Mouse (Mus musculus) stomach, embryonic 15.5 days (tissue): ENCODE results near the gene Taf7l. TPM values are rescaled to one million over a fixed set of nuclear protein-coding genes. Genes with fewer than 3 reads are reported as not detected.

Source experiments
- ATAC-seq: fragments of 200-750 bp; cut with Nextera tagmentation; 2 replicates; pipeline ENCODE4 v1.8.0; 2017; ENCODE audit warnings: low read depth, moderate number of reproducible peaks, moderate TSS enrichment; ENCODE audit not compliant: insufficient read depth, low FRiP score
- H3K27ac ChIP-seq: fragments of 300-500 bp; sonication (generic); 2 replicates; pipeline ENCODE4 v1.5.1; 2015; ENCODE audit warnings: mild to moderate bottlenecking, inconsistent platforms
- H3K27me3 ChIP-seq: fragments of 300-500 bp; sonication (generic); replicated peaks from 2 replicates; pipeline ENCODE4 v1.6.1; 2015; ENCODE audit warnings: inconsistent platforms
- H3K36me3 ChIP-seq: fragments of 300-500 bp; sonication (generic); 2 replicates; pipeline ENCODE4 v1.6.1; 2015; ENCODE audit warnings: inconsistent platforms
- H3K4me1 ChIP-seq: fragments of 300-500 bp; sonication (generic); 2 replicates; pipeline ENCODE4 v1.6.1; 2015; ENCODE audit warnings: inconsistent platforms
- H3K4me2 ChIP-seq: fragments of 300-500 bp; sonication (generic); 2 replicates; pipeline ENCODE4 v1.6.1; 2015; ENCODE audit warnings: mild to moderate bottlenecking, inconsistent platforms
- H3K4me3 ChIP-seq: fragments of 300-500 bp; sonication (generic); replicated peaks from 2 replicates; pipeline ENCODE4 v1.5.1; 2015; ENCODE audit warnings: inconsistent platforms
- H3K9ac ChIP-seq: fragments of 300-500 bp; sonication (generic); 2 replicates; pipeline ENCODE4 v1.6.1; 2015; ENCODE audit warnings: inconsistent platforms
- H3K9me3 ChIP-seq: fragments of 300-500 bp; sonication (generic); 2 replicates; pipeline ENCODE4 v1.6.1; 2016; ENCODE audit warnings: inconsistent platforms
- WGBS: fragments of 180-500 bp; shearing (Covaris S2); methylation state at CpG from one replicate; pipeline ENCODE4 v1.1.7; 2015; 5-methylcytosine and 5-hydroxymethylcytosine counted together
- polyA plus RNA-seq: library from polyadenylated mRNA; unstranded; fragments of >200 nt; fragmentation: Nextera tagmentation; extraction: Ambion mirVana; gene quantifications from 2 replicates; pipeline ENCODE4 v1.2.1, GENCODE M21; 2015

Taf7l gene
- 0.10 TPM in 1 of 2 replicates, not detected in the other for polyA plus RNA-seq

DNA sequence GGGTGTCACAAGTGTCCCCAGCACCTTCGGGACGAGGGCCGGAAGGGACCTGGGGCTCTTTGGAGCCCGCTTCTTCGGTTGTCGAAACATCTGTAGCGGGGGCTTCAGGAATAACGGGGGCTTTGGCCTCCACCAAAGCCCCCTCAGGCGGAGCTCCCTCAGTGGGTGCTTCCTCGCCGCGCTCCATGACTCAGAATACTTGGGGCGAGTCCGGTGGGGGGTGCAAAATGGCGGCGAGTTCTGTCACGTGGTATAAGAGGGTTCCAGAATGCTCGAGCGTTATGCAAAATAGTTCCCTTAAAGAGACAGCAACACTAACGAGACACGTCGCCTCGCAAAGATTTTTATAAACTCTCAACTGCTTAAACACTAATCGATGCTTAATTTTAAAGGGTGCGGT, at the start of gene Taf7l:
TSS of gene Taf7l (minus strand) at position 201 of the 400 bp plus-strand sequence.
- H3K27me3 ChIP-seq: no peaks in the 10 kb centered on the region
- H3K27ac ChIP-seq: no peak within 1 kb of the TSS
- 91% methylated on average over 25 of the region's 25 CpGs for WGBS
- H3K9me3 ChIP-seq: no peaks in the 10 kb centered on the region
- ATAC-seq: no peak
- no peak within 1 kb of the TSS for H3K9ac ChIP-seq
- H3K36me3 ChIP-seq: no peaks in the 10 kb centered on the region
- H3K4me2 ChIP-seq: no peak within 1 kb of the TSS; the same call in 1 of the 2 replicates
- no peaks in the 10 kb centered on the region for H3K4me1 ChIP-seq
- H3K4me3 ChIP-seq: no peak within 1 kb of the TSS

DNA sequence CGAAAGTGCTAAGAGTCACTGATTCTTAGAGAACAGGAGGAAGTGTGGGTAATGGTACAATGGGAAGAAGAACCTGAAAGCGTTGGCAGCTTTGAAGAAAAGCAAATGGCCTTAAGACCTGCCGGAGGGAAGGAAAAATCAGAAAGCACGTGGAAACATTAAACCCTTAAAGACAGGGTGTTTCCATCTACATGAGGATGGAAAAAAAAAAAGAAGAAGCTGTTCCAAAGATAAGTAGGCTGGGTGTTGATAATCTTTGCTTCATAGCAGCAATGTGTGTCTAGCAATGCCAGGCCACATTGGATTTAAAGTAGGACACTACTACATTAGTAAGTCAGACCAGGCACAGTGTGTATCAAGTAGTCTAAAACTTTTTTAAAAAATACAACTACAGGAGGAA, 49.0 kb upstream of the Taf7l start:
- no peak for ATAC-seq
- no peak overlapping the region for H3K4me2 ChIP-seq
- 72% methylated on average over 4 of the region's 4 CpGs for WGBS

GRCm38 (mm10) chrX:134523772-134524171, 47.5 kb upstream of the Taf7l start:
- H3K9me3 ChIP-seq: no peaks in the 10 kb centered on the region
- no peak for ATAC-seq

More for the DNA sequence above, 49.0 kb upstream of the Taf7l start:
- Histone ChIP-seq H3K36me3 (no peaks in the 10 kb centered on the region), H3K4me1 (no peaks in the 10 kb centered on the region), H3K27me3 (no peaks in the 10 kb centered on the region), H3K9ac (no peak overlapping the region), H3K9me3 (no peaks in the 10 kb centered on the region), H3K4me3 (no peak overlapping the region), H3K27ac (no peak overlapping the region)

GRCm38 (mm10) chrX:134509473-134509872, 33.2 kb upstream of the Taf7l start:
- ATAC-seq: no peak
- WGBS: 8% methylated on average over 2 of the region's 2 CpGs

More at GRCm38 (mm10) chrX:134523772-134524171, 47.5 kb upstream of the Taf7l start:
- Histone ChIP-seq H3K27ac (no peak overlapping the region), H3K4me2 (no peak overlapping the region), H3K9ac (no peak overlapping the region), H3K27me3 (no peaks in the 10 kb centered on the region), H3K4me1 (no peaks in the 10 kb centered on the region), H3K4me3 (no peak overlapping the region), H3K36me3 (no peaks in the 10 kb centered on the region)
- WGBS: 73% methylated on average over 4 of the region's 4 CpGs

GRCm38 (mm10) chrX:134507977-134508376, 31.7 kb upstream of the Taf7l start:
- H3K27ac ChIP-seq: no peak overlapping the region
- 71% methylated on average over 6 of the region's 6 CpGs for WGBS
- no peak overlapping the region for H3K4me3 ChIP-seq

More at GRCm38 (mm10) chrX:134509473-134509872, 33.2 kb upstream of the Taf7l start:
- no peaks in the 10 kb centered on the region for H3K9me3 ChIP-seq
- no peak overlapping the region for H3K4me3 ChIP-seq
- no peak overlapping the region for H3K9ac ChIP-seq
- no peak overlapping the region for H3K27ac ChIP-seq
- no peaks in the 10 kb centered on the region for H3K27me3 ChIP-seq
- H3K36me3 ChIP-seq: no peaks in the 10 kb centered on the region
- no peaks in the 10 kb centered on the region for H3K4me1 ChIP-seq
- no peak overlapping the region for H3K4me2 ChIP-seq

GRCm38 (mm10) chrX:134500651-134501050, 24.4 kb upstream of the Taf7l start:
- no peak overlapping the region for H3K4me2 ChIP-seq
- H3K36me3 ChIP-seq: no peaks in the 10 kb centered on the region
- no peak overlapping the region for H3K4me3 ChIP-seq
- no peak for ATAC-seq
- no peaks in the 10 kb centered on the region for H3K27me3 ChIP-seq
- no peak overlapping the region for H3K9ac ChIP-seq
- 79% methylated on average over 8 of the region's 8 CpGs for WGBS
- H3K9me3 ChIP-seq: no peaks in the 10 kb centered on the region
- no peak overlapping the region for H3K27ac ChIP-seq
- H3K4me1 ChIP-seq: no peaks in the 10 kb centered on the region

More at GRCm38 (mm10) chrX:134507977-134508376, 31.7 kb upstream of the Taf7l start:
- ATAC-seq: no peak
- no peak overlapping the region for H3K4me2 ChIP-seq
- no peaks in the 10 kb centered on the region for H3K9me3 ChIP-seq
- H3K27me3 ChIP-seq: no peaks in the 10 kb centered on the region
- H3K36me3 ChIP-seq: no peaks in the 10 kb centered on the region
- no peak overlapping the region for H3K9ac ChIP-seq
- no peaks in the 10 kb centered on the region for H3K4me1 ChIP-seq

DNA sequence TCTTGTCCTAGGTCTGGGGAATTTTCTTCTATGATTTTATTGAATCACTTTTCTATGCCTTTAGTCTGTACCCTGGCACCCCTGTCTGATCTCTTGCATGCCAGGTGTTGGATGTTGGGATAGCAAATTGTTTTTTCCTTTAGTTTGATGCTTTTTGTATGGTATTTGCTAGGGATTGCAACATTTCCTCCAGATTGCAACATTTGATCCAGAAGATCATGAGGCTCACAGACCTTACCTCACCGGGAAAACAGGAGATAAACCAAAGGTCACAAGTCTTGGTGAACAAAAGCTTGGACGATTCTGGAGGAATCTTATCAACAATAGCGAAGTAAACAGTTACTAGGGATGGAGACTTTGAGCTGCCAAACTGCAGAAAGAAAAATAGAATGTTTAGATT, 5.4 kb upstream of the Taf7l start:
- Histone ChIP-seq H3K9ac (no peak overlapping the region), H3K9me3 (no peaks in the 10 kb centered on the region), H3K4me1 (no peaks in the 10 kb centered on the region), H3K4me3 (no peak overlapping the region), H3K27me3 (no peaks in the 10 kb centered on the region), H3K36me3 (no peaks in the 10 kb centered on the region), H3K27ac (no peak overlapping the region), H3K4me2 (no peak overlapping the region)
- 30% methylated on average over 3 of the region's 3 CpGs for WGBS
- ATAC-seq: no peak

GRCm38 (mm10) chrX:134474988-134475710, 1.1 kb downstream of the Taf7l start:
- H3K4me3 ChIP-seq: no peak overlapping the region
- no peak; the same call in 1 of the 2 replicates for ATAC-seq
- no peaks in the 10 kb centered on the region for H3K9me3 ChIP-seq
- no peaks in the 10 kb centered on the region for H3K36me3 ChIP-seq
- 67% methylated on average over 55 of the region's 67 CpGs for WGBS
- H3K27ac ChIP-seq: no peak overlapping the region
- H3K4me2 ChIP-seq: no peak overlapping the region; the same call in 1 of the 2 replicates
- H3K27me3 ChIP-seq: no peaks in the 10 kb centered on the region
- H3K4me1 ChIP-seq: no peaks in the 10 kb centered on the region
- H3K9ac ChIP-seq: no peak overlapping the region

GRCm38 (mm10) chrX:134427307-134427706, 49.0 kb downstream of the Taf7l start:
- 58% methylated on average over 3 of the region's 3 CpGs for WGBS
- H3K4me2 ChIP-seq: no peak overlapping the region
- H3K27me3 ChIP-seq: no peaks in the 10 kb centered on the region
- H3K27ac ChIP-seq: no peak overlapping the region
- no peaks in the 10 kb centered on the region for H3K4me1 ChIP-seq
- H3K4me3 ChIP-seq: no peak overlapping the region
- no peak for ATAC-seq
- no peaks in the 10 kb centered on the region for H3K36me3 ChIP-seq
- no peak overlapping the region for H3K9ac ChIP-seq
- no peaks in the 10 kb centered on the region for H3K9me3 ChIP-seq

GRCm38 (mm10) chrX:134426819-134427218, 49.5 kb downstream of the Taf7l start:
- Histone ChIP-seq H3K27ac (no peak overlapping the region), H3K4me2 (no peak overlapping the region), H3K4me1 (no peaks in the 10 kb centered on the region), H3K27me3 (no peaks in the 10 kb centered on the region), H3K36me3 (no peaks in the 10 kb centered on the region), H3K9ac (no peak overlapping the region), H3K4me3 (no peak overlapping the region), H3K9me3 (no peaks in the 10 kb centered on the region)
- no peak for ATAC-seq
- 82% methylated on average over 6 of the region's 6 CpGs for WGBS

DNA sequence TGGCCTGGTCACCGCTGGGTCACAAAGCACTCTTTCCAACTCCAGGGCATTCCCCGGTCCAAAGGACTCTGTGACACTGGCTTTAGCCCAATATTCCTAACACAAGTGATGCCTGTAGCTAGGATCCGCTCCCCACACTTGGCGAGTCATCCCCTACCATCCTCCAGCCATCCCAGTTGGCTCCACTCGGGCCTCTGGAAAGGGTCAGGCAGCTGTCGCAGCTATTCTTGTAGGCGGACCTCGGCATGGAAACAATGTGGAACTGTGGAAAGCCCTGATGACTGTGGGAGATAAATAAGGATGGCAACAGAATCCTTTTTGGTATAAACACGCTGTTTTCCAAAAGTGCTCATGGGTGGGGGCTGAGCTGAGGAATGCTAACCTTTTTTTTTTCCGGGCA, 50.5 kb downstream of the Taf7l start:
- Histone ChIP-seq H3K27ac (no peak overlapping the region), H3K4me1 (no peaks in the 10 kb centered on the region), H3K4me3 (no peak overlapping the region), H3K36me3 (no peaks in the 10 kb centered on the region), H3K9me3 (no peaks in the 10 kb centered on the region), H3K9ac (no peak overlapping the region), H3K27me3 (no peaks in the 10 kb centered on the region), H3K4me2 (no peak overlapping the region)
- 75% methylated on average over 10 of the region's 10 CpGs for WGBS
- ATAC-seq: no peak

- Histone ChIP-seq H3K4me1 (no peaks in the 10 kb centered on the region), H3K36me3 (no peaks in the 10 kb centered on the region), H3K9ac (no peak overlapping the region), H3K27me3 (no peaks in the 10 kb centered on the region), H3K9me3 (no peaks in the 10 kb centered on the region), H3K4me3 (no peak overlapping the region), H3K27ac (no peak overlapping the region), H3K4me2 (no peak overlapping the region)
- ATAC-seq: no peak
- WGBS: 94% methylated on average over 5 of the region's 5 CpGs
Observed at GRCm38 (mm10) chrX:134424263-134424662, 52.0 kb downstream of the Taf7l start.
